Mouse (Mus musculus): ENCODE data around the gene Gpr82. TPM values are rescaled to one million over a fixed set of nuclear protein-coding genes. Genes with fewer than 3 reads are reported as not detected.

Gpr82 gene
- polyA plus RNA-seq, 1 experiment = not detected

DNA sequence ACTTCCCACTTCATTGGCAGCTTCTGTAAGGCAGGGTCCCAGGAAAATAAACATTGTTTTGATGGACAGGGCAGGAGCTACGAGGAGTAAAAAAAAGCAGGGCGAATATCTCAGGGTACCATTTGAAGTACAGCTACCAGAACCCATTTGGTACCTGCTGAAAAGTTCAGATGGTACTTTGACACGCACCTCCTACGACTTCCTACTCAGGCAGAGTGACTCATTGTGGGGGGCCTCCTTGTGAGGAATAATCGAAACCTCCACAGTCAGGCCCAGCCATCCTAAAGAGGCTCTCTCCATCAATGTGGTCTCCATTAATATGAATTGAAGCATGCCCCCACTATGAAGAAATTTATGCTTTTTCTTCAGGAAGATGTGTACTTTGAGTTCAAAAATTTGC is 38.5 kb upstream of the Gpr82 start:
- Histone ChIP-seq H3K9me3 (replicated peaks; ENCODE audit: control insufficient read depth, insufficient read depth, low read length, poor library complexity, severe bottlenecking) (no peaks in the 10 kb centered on the region), H3K9ac (ENCODE audit: low read depth, poor library complexity, severe bottlenecking) (no peak overlapping the region), H3K27me3 (ENCODE audit: control insufficient read depth, insufficient read depth, low read length, poor library complexity, severe bottlenecking) (no peaks in the 10 kb centered on the region), H3K36me3 (ENCODE audit: control insufficient read depth, insufficient read depth, low read length, poor library complexity, severe bottlenecking) (no peaks in the 10 kb centered on the region), H3K4me3 (ENCODE audit: low read depth, low read length) (no peak overlapping the region), H3K27ac (ENCODE audit: insufficient read depth, low read length) (no peak overlapping the region), H3K4me1 (ENCODE audit: control insufficient read depth, insufficient read depth, low read length) (no peaks in the 10 kb centered on the region)
- no peak for TF ChIP-seq EP300 (IDR thresholded peaks at IDR 0.05; ENCODE audit: insufficient read depth, low read depth, low read length)
- no peak for TF ChIP-seq POLR2A (IDR thresholded peaks at IDR 0.05; ENCODE audit: insufficient read depth, low read length)
- no peak for TF ChIP-seq CTCF (IDR thresholded peaks at IDR 0.05; ENCODE audit: low read depth, low read length)

DNA sequence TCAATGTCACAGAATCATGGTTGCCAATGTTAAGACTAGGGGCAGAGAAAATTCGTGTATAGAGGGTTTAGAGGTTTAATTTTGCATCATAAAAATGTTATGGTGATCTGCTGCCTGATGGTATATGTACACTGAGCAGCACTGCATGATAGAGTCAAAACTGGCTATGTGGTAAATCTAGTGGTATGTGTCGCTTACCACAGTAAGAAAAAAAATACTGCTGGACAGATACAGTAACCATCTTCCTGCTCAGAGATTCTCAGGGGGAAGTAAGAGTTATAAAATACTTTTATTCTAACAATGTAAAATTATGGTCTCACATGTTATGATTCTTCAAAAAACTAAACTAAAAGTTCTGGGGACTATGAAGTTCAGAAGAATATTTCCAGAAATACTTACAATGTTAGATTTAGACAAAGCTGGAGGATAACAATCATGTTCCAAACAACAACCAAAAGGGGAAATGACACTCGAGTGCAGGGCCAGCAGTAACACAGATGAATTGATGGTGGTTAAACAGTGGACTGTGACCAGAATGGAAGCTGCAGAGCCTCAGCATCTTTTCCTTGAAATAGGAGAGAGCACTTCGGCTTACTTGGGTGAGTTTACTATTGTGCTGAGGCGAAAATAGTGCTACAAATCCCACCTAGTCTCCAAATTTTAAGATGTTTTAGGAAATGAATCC is 29.4 kb upstream of the Gpr82 start, which contains the start of gene Gpr34:
TSS of gene Gpr34 (plus strand) at position 491 of the 685 bp plus-strand sequence.
- Histone ChIP-seq H3K4me3 (ENCODE audit: low read depth, low read length) (no peak within 1 kb of the TSS), H3K27me3 (ENCODE audit: control insufficient read depth, insufficient read depth, low read length, poor library complexity, severe bottlenecking) (no peaks in the 10 kb centered on the region), H3K9me3 (replicated peaks; ENCODE audit: control insufficient read depth, insufficient read depth, low read length, poor library complexity, severe bottlenecking) (no peaks in the 10 kb centered on the region), H3K36me3 (ENCODE audit: control insufficient read depth, insufficient read depth, low read length, poor library complexity, severe bottlenecking) (no peaks in the 10 kb centered on the region), H3K9ac (ENCODE audit: low read depth, poor library complexity, severe bottlenecking) (no peak within 1 kb of the TSS), H3K27ac (ENCODE audit: insufficient read depth, low read length) (no peak within 1 kb of the TSS), H3K4me1 (ENCODE audit: control insufficient read depth, insufficient read depth, low read length) (no peaks in the 10 kb centered on the region)
- TF ChIP-seq EP300 (IDR thresholded peaks at IDR 0.05; ENCODE audit: insufficient read depth, low read depth, low read length) (no peak), POLR2A (IDR thresholded peaks at IDR 0.05; ENCODE audit: insufficient read depth, low read length) (no peak), CTCF (IDR thresholded peaks at IDR 0.05; ENCODE audit: low read depth, low read length) (no peak)

DNA sequence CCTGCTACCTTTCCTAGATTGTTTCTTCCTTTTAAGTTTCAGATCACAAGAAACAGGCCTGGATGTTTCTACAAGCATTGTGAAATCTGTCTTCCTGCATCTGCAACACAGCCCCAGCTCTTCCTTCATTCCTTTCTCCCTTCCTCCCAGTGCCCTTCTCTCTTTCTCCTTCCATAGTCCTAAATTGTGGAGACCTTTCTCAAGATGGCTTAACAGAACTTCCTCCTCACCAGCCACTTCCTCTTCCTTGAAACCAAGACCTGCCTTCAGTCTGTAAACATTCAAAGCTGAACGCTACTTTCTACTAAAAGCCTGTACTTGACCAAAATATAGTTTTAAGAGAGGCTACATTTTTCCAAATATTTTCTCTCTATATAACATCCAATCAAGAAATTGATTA is 24.8 kb upstream of the Gpr82 start:
- Histone ChIP-seq H3K36me3 (ENCODE audit: control insufficient read depth, insufficient read depth, low read length, poor library complexity, severe bottlenecking) (no peaks in the 10 kb centered on the region), H3K27me3 (ENCODE audit: control insufficient read depth, insufficient read depth, low read length, poor library complexity, severe bottlenecking) (no peaks in the 10 kb centered on the region), H3K4me3 (ENCODE audit: low read depth, low read length) (no peak overlapping the region), H3K9me3 (replicated peaks; ENCODE audit: control insufficient read depth, insufficient read depth, low read length, poor library complexity, severe bottlenecking) (no peaks in the 10 kb centered on the region), H3K9ac (ENCODE audit: low read depth, poor library complexity, severe bottlenecking) (no peak overlapping the region), H3K27ac (ENCODE audit: insufficient read depth, low read length) (no peak overlapping the region), H3K4me1 (ENCODE audit: control insufficient read depth, insufficient read depth, low read length) (no peaks in the 10 kb centered on the region)
- TF ChIP-seq CTCF (IDR thresholded peaks at IDR 0.05; ENCODE audit: low read depth, low read length) (no peak), POLR2A (IDR thresholded peaks at IDR 0.05; ENCODE audit: insufficient read depth, low read length) (no peak), EP300 (IDR thresholded peaks at IDR 0.05; ENCODE audit: insufficient read depth, low read depth, low read length) (no peak)

DNA sequence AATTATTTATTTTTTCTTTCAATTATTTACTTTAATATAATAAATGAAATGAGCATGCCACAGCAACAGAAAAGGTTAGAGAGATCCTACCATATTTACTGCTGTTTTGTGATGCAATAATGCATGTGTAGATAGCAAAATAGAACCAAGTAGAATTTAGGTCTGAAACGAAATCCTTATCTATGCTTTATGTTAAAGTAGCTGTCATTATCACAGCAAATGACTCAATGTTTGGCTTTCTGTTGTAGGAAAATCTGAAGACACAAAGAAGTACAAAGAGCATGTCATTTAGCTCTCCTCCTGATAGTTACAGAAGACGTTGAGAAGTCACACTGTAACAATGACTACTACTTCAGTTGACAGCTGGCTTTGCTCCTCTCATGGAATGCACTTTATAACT is 22.3 kb upstream of the Gpr82 start:
- Histone ChIP-seq H3K4me1 (ENCODE audit: control insufficient read depth, insufficient read depth, low read length) (no peaks in the 10 kb centered on the region), H3K9ac (ENCODE audit: low read depth, poor library complexity, severe bottlenecking) (no peak overlapping the region), H3K4me3 (ENCODE audit: low read depth, low read length) (no peak overlapping the region)

GRCm38 (mm10) chrX:13651889-13652288 is 9.3 kb upstream of the Gpr82 start:
- H3K27ac ChIP-seq (ENCODE audit: insufficient read depth, low read length) = no peak overlapping the region
- TF ChIP-seq EP300 (IDR thresholded peaks at IDR 0.05; ENCODE audit: insufficient read depth, low read depth, low read length) (no peak), CTCF (IDR thresholded peaks at IDR 0.05; ENCODE audit: low read depth, low read length) (no peak), POLR2A (IDR thresholded peaks at IDR 0.05; ENCODE audit: insufficient read depth, low read length) (no peak)
- H3K4me1 ChIP-seq (ENCODE audit: control insufficient read depth, insufficient read depth, low read length) = no peaks in the 10 kb centered on the region
- H3K36me3 ChIP-seq (ENCODE audit: control insufficient read depth, insufficient read depth, low read length, poor library complexity, severe bottlenecking) = no peaks in the 10 kb centered on the region
- H3K4me3 ChIP-seq (ENCODE audit: low read depth, low read length) = no peak overlapping the region
- no peaks in the 10 kb centered on the region for H3K9me3 ChIP-seq (replicated peaks; ENCODE audit: control insufficient read depth, insufficient read depth, low read length, poor library complexity, severe bottlenecking)
- H3K27me3 ChIP-seq (ENCODE audit: control insufficient read depth, insufficient read depth, low read length, poor library complexity, severe bottlenecking) = no peaks in the 10 kb centered on the region
- H3K9ac ChIP-seq (ENCODE audit: low read depth, poor library complexity, severe bottlenecking) = no peak overlapping the region

More for the DNA sequence above, 22.3 kb upstream of the Gpr82 start:
- Histone ChIP-seq H3K27me3 (ENCODE audit: control insufficient read depth, insufficient read depth, low read length, poor library complexity, severe bottlenecking) (no peaks in the 10 kb centered on the region), H3K9me3 (replicated peaks; ENCODE audit: control insufficient read depth, insufficient read depth, low read length, poor library complexity, severe bottlenecking) (no peaks in the 10 kb centered on the region), H3K36me3 (ENCODE audit: control insufficient read depth, insufficient read depth, low read length, poor library complexity, severe bottlenecking) (no peaks in the 10 kb centered on the region), H3K27ac (ENCODE audit: insufficient read depth, low read length) (no peak overlapping the region)
- no peak for TF ChIP-seq CTCF (IDR thresholded peaks at IDR 0.05; ENCODE audit: low read depth, low read length)
- TF ChIP-seq EP300 (IDR thresholded peaks at IDR 0.05; ENCODE audit: insufficient read depth, low read depth, low read length) = no peak
- TF ChIP-seq POLR2A (IDR thresholded peaks at IDR 0.05; ENCODE audit: insufficient read depth, low read length) = no peak

DNA sequence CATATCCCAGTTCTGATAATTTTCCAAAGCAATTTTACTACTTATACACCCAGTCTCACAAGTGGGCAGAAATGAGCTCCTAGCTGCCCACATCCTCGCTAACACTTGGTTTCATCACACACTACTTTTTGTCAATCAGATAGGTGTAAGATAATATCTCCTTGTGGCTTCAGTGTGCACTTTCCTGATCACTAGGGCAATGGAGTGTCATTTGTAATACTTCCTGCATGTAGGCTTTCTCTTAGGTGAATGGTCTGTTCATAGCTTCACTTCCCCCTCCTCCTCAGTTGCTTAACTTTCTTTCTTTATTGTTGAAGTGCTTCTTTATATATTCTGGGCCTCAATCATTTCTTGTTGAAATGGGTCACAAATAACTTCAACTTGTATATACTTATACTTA is 8.9 kb upstream of the Gpr82 start:
- no peaks in the 10 kb centered on the region for H3K27me3 ChIP-seq (ENCODE audit: control insufficient read depth, insufficient read depth, low read length, poor library complexity, severe bottlenecking)
- H3K27ac ChIP-seq (ENCODE audit: insufficient read depth, low read length) = no peak overlapping the region
- H3K9ac ChIP-seq (ENCODE audit: low read depth, poor library complexity, severe bottlenecking) = no peak overlapping the region
- TF ChIP-seq CTCF (IDR thresholded peaks at IDR 0.05; ENCODE audit: low read depth, low read length) (no peak), POLR2A (IDR thresholded peaks at IDR 0.05; ENCODE audit: insufficient read depth, low read length) (no peak), EP300 (IDR thresholded peaks at IDR 0.05; ENCODE audit: insufficient read depth, low read depth, low read length) (no peak)
- no peaks in the 10 kb centered on the region for H3K9me3 ChIP-seq (replicated peaks; ENCODE audit: control insufficient read depth, insufficient read depth, low read length, poor library complexity, severe bottlenecking)
- H3K4me1 ChIP-seq (ENCODE audit: control insufficient read depth, insufficient read depth, low read length) = no peaks in the 10 kb centered on the region
- no peaks in the 10 kb centered on the region for H3K36me3 ChIP-seq (ENCODE audit: control insufficient read depth, insufficient read depth, low read length, poor library complexity, severe bottlenecking)
- H3K4me3 ChIP-seq (ENCODE audit: low read depth, low read length) = no peak overlapping the region
